Mouse (Mus musculus): Measurements from ENCODE around the gene Gm20388.

- no peak for TF ChIP-seq POLR2A (IDR thresholded peaks at IDR 0.05; ENCODE audit: extremely low read depth, insufficient read depth, low read length)
- TF ChIP-seq CTCF (IDR thresholded peaks at IDR 0.05; ENCODE audit: extremely low read depth, insufficient read depth, low read length) = no peak
These were observed 281.5 kb downstream of the Gm20388 start for GRCm38 (mm10) chr8:120192118-120192517.

Data from cortical plate, adult 2 months (tissue).